Mouse (Mus musculus): Measurements from ENCODE around the gene Trim3.

- TF ChIP-seq GATA1 (IDR thresholded peaks at IDR 0.05; ENCODE audit: borderline replicate concordance, low read length) (no peak), FLI1 (IDR thresholded peaks at IDR 0.05; ENCODE audit: low read length) (no peak)
Measured at GRCm38 (mm10) chr7:105616561-105616960, 16.8 kb downstream of the Trim3 start.

Data from megakaryocyte, embryonic 14.5 days (primary cell).